Mouse (Mus musculus) liver, embryonic 13.5 days (tissue): ENCODE data around the gene Trpd52l3. TPM values are rescaled to one million over a fixed set of nuclear protein-coding genes. Genes with fewer than 3 reads are reported as not detected.

Source experiments
- ATAC-seq: fragments of 200-750 bp; cut with Nextera tagmentation; 2 replicates; pipeline ENCODE4 v1.8.0; 2017; ENCODE audit warnings: low read depth, mild to moderate bottlenecking, moderate number of reproducible peaks, moderate library complexity
- DNase-seq: peaks from one replicate; pipeline ENCODE4 v3.0.0; 2022
- H3K27ac ChIP-seq: fragments of 300-500 bp; sonication (generic); 2 replicates; pipeline ENCODE4 v1.5.1; 2015; ENCODE audit warnings: moderate library complexity, mild to moderate bottlenecking, inconsistent platforms
- H3K27me3 ChIP-seq: fragments of 300-500 bp; sonication (generic); 2 replicates; pipeline ENCODE4 v1.6.1; 2015; ENCODE audit warnings: mild to moderate bottlenecking, inconsistent platforms
- H3K36me3 ChIP-seq: fragments of 300-500 bp; sonication (generic); 2 replicates; pipeline ENCODE4 v1.6.1; 2015; ENCODE audit warnings: mild to moderate bottlenecking, inconsistent platforms
- H3K4me1 ChIP-seq: fragments of 300-500 bp; sonication (generic); replicated peaks from 2 replicates; pipeline ENCODE4 v1.6.1; 2015; ENCODE audit warnings: inconsistent platforms
- H3K4me2 ChIP-seq: fragments of 300-500 bp; sonication (generic); 2 replicates; pipeline ENCODE4 v1.6.1; 2015; ENCODE audit warnings: inconsistent platforms, mild to moderate bottlenecking, moderate library complexity
- H3K4me3 ChIP-seq: fragments of 300-500 bp; sonication (generic); replicated peaks from 2 replicates; pipeline ENCODE4 v1.5.1; 2015; ENCODE audit warnings: mild to moderate bottlenecking, inconsistent platforms
- H3K9ac ChIP-seq: fragments of 300-500 bp; sonication (generic); 2 replicates; pipeline ENCODE4 v1.6.1; 2015; ENCODE audit warnings: mild to moderate bottlenecking, inconsistent platforms
- H3K9me3 ChIP-seq: fragments of 300-500 bp; sonication (generic); replicated peaks from 2 replicates; pipeline ENCODE4 v1.6.1; 2016; ENCODE audit warnings: inconsistent platforms
- WGBS: fragments of 180-500 bp; shearing (Covaris S2); methylation state at CpG from one replicate; pipeline ENCODE4 v1.1.7; 2015; ENCODE audit not compliant: insufficient replicate concordance; 5-methylcytosine and 5-hydroxymethylcytosine counted together
- polyA plus RNA-seq: library from polyadenylated mRNA; unstranded; fragments of >200 nt; fragmentation: Nextera tagmentation; extraction: Ambion mirVana; gene quantifications from 2 replicates; pipeline ENCODE4 v1.2.1, GENCODE M21; 2015

Trpd52l3 gene
- polyA plus RNA-seq = not detected in 2 replicates

GRCm38 (mm10) chr19:30003621-30004020, at the start of gene Trpd52l3:
Gene Trpd52l3, plus strand, starts transcription at chr19:30003790.
- ATAC-seq (no peak), DNase-seq (no peak)
- no peak within 1 kb of the TSS for H3K9ac ChIP-seq
- no peak within 1 kb of the TSS for H3K4me2 ChIP-seq
- H3K9me3 ChIP-seq = no peaks in the 10 kb centered on the region
- H3K27me3 ChIP-seq = no peaks in the 10 kb centered on the region
- no peaks in the 10 kb centered on the region for H3K36me3 ChIP-seq
- H3K27ac ChIP-seq = no peak within 1 kb of the TSS
- H3K4me1 ChIP-seq = no peaks in the 10 kb centered on the region
- H3K4me3 ChIP-seq = no peak within 1 kb of the TSS
- WGBS = 71% methylated on average over 9 of the region's 9 CpGs

GRCm38 (mm10) chr19:29953833-29954232, 49.8 kb upstream of the Trpd52l3 start:
- DNase-seq (no peak), ATAC-seq (no peak)
- Histone ChIP-seq H3K27me3 (no peaks in the 10 kb centered on the region), H3K4me2 (no peak overlapping the region), H3K27ac (no peak overlapping the region), H3K4me3 (no peak overlapping the region), H3K4me1 (peaks cover 5% of the 10 kb centered on the region), H3K9ac (no peak overlapping the region), H3K9me3 (no peaks in the 10 kb centered on the region), H3K36me3 (no peaks in the 10 kb centered on the region)
- 52% methylated on average over 3 of the region's 3 CpGs for WGBS

DNA sequence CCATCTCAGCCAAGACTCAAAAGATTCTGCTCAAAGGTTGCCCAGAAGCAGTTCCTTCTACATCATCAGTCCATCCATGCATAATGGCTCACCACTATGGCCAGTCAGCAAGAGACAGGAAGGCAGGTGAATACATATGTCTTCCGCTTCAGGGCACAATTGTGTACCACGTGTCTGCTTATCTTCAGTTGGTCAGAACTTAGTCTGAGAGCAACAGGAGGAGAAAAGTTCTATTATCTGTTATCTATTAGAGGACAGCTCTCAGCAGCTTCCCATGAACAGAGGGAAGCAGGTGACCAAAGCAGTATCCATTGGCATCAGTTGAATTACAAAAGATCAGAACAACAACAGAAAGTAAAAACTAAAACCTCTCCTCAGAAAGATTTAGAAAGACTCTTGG, 48.1 kb upstream of the Trpd52l3 start:
- Histone ChIP-seq H3K9me3 (no peaks in the 10 kb centered on the region), H3K4me2 (no peak overlapping the region), H3K9ac (no peak overlapping the region), H3K27me3 (no peaks in the 10 kb centered on the region), H3K4me3 (no peak overlapping the region), H3K4me1 (peaks cover 5% of the 10 kb centered on the region; the same call in 1 of the 2 replicates), H3K27ac (no peak overlapping the region), H3K36me3 (no peaks in the 10 kb centered on the region)
- DNase-seq (no peak), ATAC-seq (no peak)
- whole genome bisulfite sequencing = 25% methylated on average over 2 of the region's 2 CpGs

- no peak overlapping the region for H3K4me2 ChIP-seq
- ATAC-seq (no peak), DNase-seq (no peak)
- H3K9ac ChIP-seq = no peak overlapping the region
- 56% methylated on average over 4 of the region's 4 CpGs for WGBS
- H3K27ac ChIP-seq = no peak overlapping the region
- no peaks in the 10 kb centered on the region for H3K9me3 ChIP-seq
- no peaks in the 10 kb centered on the region for H3K4me1 ChIP-seq
- no peaks in the 10 kb centered on the region for H3K36me3 ChIP-seq
- H3K27me3 ChIP-seq = no peaks in the 10 kb centered on the region
- no peak overlapping the region for H3K4me3 ChIP-seq
Measured at GRCm38 (mm10) chr19:29960906-29961305, 42.7 kb upstream of the Trpd52l3 start.

- Histone ChIP-seq H3K9me3 (0 out of 2 replicates have a peak, but pooled peaks cover 4% of the 10 kb centered on the region), H3K9ac (no peak overlapping the region), H3K27me3 (no peaks in the 10 kb centered on the region), H3K4me1 (no peaks in the 10 kb centered on the region), H3K27ac (no peak overlapping the region), H3K36me3 (no peaks in the 10 kb centered on the region), H3K4me3 (no peak overlapping the region), H3K4me2 (no peak overlapping the region)
- ATAC-seq = no peak
- WGBS = 19% methylated on average over 6 of the region's 6 CpGs
- DNase-seq = no peak
Measured at GRCm38 (mm10) chr19:29961842-29962241, 41.7 kb upstream of the Trpd52l3 start.

DNA sequence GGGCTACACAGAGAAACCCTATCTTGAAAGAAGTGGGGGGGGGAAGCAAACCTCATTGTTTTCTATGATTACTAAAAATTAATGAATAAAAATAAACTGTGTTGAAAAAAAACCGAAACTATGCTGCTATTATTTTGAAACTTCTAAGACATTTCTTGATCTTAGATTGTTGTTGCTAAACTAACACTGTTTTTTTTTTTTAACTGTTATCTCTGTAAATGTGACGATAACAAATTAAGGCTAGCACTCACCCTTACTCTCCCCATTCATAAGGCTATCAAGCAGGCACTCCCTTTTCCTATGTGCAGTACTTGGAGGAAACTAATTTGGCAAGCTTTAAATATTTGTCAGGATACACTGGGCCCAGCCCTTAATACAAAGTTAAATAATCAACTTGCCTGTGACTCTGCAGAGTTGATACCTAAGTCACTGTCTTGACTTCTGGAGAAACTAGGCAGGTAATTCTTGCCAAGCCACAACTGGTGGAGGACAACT, 39.9 kb upstream of the Trpd52l3 start:
- DNase-seq = no peak
- H3K4me3 ChIP-seq = no peak overlapping the region
- H3K9ac ChIP-seq = no peak overlapping the region
- H3K27me3 ChIP-seq = no peaks in the 10 kb centered on the region
- ATAC-seq = no peak
- H3K9me3 ChIP-seq = 0 out of 2 replicates have a peak, but pooled peaks cover 4% of the 10 kb centered on the region
- no peaks in the 10 kb centered on the region for H3K4me1 ChIP-seq
- 46% methylated on average over 2 of the region's 2 CpGs for WGBS
- no peak overlapping the region for H3K27ac ChIP-seq
- no peaks in the 10 kb centered on the region for H3K36me3 ChIP-seq
- no peak overlapping the region for H3K4me2 ChIP-seq

- 71% methylated on average over 3 of the region's 3 CpGs for WGBS
- ATAC-seq (no peak), DNase-seq (no peak)
- Histone ChIP-seq H3K27me3 (peaks cover 3% of the 10 kb centered on the region; the same call in 1 of the 2 replicates), H3K36me3 (no peaks in the 10 kb centered on the region), H3K9ac (no peak overlapping the region), H3K4me3 (no peak overlapping the region), H3K4me2 (no peak overlapping the region), H3K27ac (no peak overlapping the region), H3K4me1 (no peaks in the 10 kb centered on the region), H3K9me3 (0 out of 2 replicates have a peak, but pooled peaks cover 4% of the 10 kb centered on the region)
Measured at GRCm38 (mm10) chr19:29967960-29968359, 35.6 kb upstream of the Trpd52l3 start.

DNA sequence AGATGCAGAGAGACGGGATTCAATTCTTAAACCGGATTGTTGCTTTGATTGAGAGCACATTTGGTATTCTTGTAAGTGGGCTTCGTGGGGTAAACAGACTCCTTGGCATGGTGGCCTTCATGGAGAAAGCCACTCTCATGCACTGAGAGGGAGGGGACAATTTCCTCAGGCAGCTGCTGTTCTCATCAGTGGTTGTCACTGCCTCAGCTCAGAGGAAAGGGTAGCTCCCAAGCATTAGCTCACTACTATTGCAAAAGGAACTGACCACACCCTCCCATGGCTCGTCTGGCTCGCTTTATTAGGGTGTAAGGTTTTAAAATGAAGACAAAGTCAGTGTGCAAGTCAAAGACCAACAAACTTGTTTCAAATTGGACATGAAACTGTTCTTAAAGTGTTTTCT, 30.2 kb upstream of the Trpd52l3 start:
- Histone ChIP-seq H3K4me2 (no peak overlapping the region), H3K9me3 (0 out of 2 replicates have a peak, but pooled peaks cover 3% of the 10 kb centered on the region), H3K27ac (no peak overlapping the region), H3K27me3 (peaks cover 3% of the 10 kb centered on the region; the same call in 1 of the 2 replicates), H3K9ac (no peak overlapping the region), H3K4me1 (no peaks in the 10 kb centered on the region), H3K4me3 (no peak overlapping the region), H3K36me3 (no peaks in the 10 kb centered on the region)
- 46% methylated on average over 5 of the region's 5 CpGs for WGBS
- ATAC-seq (no peak), DNase-seq (no peak)

- Histone ChIP-seq H3K4me2 (no peak overlapping the region), H3K27me3 (no peaks in the 10 kb centered on the region), H3K9ac (no peak overlapping the region), H3K27ac (no peak overlapping the region), H3K36me3 (no peaks in the 10 kb centered on the region), H3K4me3 (no peak overlapping the region), H3K4me1 (no peaks in the 10 kb centered on the region), H3K9me3 (0 out of 2 replicates have a peak, but pooled peaks cover 3% of the 10 kb centered on the region)
- ATAC-seq = no peak
- no peak for DNase-seq
- whole genome bisulfite sequencing = 52% methylated on average over 2 of the region's 2 CpGs
Measured at GRCm38 (mm10) chr19:29978847-29979246, 24.7 kb upstream of the Trpd52l3 start.

- no peaks in the 10 kb centered on the region for H3K4me1 ChIP-seq
- no peaks in the 10 kb centered on the region for H3K36me3 ChIP-seq
- H3K9me3 ChIP-seq = 0 out of 2 replicates have a peak, but pooled peaks cover 3% of the 10 kb centered on the region
- H3K4me3 ChIP-seq = no peak overlapping the region
- 64% methylated on average over 8 of the region's 8 CpGs for WGBS
- DNase-seq = no peak
- no peak overlapping the region for H3K27ac ChIP-seq
- H3K4me2 ChIP-seq = no peak overlapping the region
- H3K27me3 ChIP-seq = no peaks in the 10 kb centered on the region
- H3K9ac ChIP-seq = no peak overlapping the region
- no peak for ATAC-seq
Measured at GRCm38 (mm10) chr19:29979452-29980089, 24.0 kb upstream of the Trpd52l3 start.

DNA sequence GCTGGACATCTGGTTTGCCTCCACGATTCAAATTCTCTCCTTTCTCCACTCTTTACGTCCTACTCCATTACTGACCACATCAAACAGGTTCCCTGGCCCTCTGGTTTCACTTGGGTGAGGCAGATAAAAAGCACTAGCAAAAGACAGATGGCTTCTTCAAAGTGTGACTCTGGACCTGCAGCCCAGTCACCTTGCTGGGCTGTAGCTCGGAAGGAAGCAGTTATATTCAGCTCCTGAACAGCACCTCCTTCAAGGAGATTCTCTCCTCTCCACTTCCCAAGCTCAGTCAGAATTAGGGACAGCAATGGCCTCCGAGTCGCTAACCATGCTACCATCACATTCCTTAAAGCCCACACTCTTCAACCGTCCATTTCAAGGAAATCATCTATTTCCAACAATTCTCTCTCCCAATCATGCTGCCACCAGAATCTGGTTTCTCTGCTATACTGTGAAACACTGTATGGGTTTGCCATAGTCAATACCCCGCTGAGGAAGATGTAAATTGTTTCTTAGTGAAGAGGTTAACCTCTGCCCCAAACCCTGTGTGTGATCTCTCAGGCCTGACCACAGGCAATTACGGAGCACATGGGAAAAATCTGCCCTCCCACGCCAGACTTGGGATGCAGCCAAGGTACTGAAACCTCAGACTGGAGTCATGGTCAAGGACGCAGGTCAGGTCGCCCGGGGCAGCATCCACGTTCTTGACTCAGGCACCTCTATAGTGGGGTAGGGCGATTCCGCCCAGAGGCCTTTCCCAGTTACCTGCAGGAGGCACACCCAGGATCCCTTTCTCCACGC, 19.2 kb upstream of the Trpd52l3 start:
- no peak overlapping the region for H3K4me2 ChIP-seq
- H3K36me3 ChIP-seq = no peaks in the 10 kb centered on the region
- no peak overlapping the region for H3K9ac ChIP-seq
- no peak overlapping the region for H3K4me3 ChIP-seq
- H3K27me3 ChIP-seq = no peaks in the 10 kb centered on the region
- ATAC-seq = no peak
- H3K9me3 ChIP-seq = no peaks in the 10 kb centered on the region
- no peak overlapping the region for H3K27ac ChIP-seq
- WGBS = 67% methylated on average over 16 of the region's 16 CpGs
- H3K4me1 ChIP-seq = no peaks in the 10 kb centered on the region
- no peak for DNase-seq
